Comparison of ENCODE assay signal across 11 mouse cellular contexts in the genomic region with DNA sequence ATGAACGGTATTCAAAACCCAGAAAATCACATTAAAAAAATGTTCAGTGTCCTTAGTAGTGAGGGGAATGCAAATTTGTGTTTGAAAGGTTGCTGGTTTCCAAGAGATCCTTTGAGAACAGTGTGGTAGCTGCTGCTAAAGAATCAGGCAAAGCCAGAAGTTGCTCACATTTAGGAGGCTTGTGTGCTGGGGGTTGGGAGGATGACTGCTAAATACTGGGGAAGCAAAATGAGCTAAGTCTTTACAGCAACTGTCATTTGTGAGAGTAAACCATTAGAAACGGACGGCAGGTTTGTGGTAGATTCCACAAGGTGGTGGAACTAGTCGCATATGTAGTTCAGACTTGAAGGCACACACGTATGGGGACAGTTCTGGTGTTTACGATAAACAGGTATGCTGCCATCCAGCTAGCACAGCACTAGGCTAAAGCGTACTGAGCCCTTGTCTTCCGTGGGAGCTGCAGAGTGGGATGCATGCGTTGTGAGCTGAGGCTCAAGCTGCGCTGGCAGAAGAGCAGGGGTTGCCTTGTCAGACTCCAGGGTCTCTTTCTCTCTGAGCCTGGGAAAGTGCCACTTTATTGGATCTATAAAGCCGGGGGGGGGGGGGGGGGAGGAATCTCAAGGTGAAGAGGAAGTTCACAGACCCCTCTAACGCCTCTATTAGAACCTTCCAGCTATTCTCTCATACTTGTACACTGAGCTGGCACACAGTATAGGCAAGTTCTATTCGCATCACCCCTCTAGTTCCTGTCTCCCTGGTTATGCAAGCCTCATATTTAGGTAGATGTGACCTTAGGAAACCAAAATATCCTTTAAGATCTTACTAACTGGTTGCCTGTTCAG. TPM values are rescaled to one million over a fixed set of nuclear protein-coding genes. Genes with fewer than 3 reads are reported as not detected.
A peak's percentile ranks its signal among the peaks of the same experiment; 100 is the strongest.
DNase-seq lines count a peak whose midpoint lies in the region; ATAC-seq and TF ChIP-seq lines count a peak whose summit lies in the region.
"Had no signal": no experiment of that assay in that cellular context is flagged by ENCODE, and none has a peak within 500 bp of the region (broad histone marks: within the 10 kb centered on the region; RNA-seq: fewer than 3 reads in every experiment).

No protein-coding gene starts in this region.

- peak; percentile 42 for DNase-seq in embryo, embryonic 10.5 days (ENCODE audit: low spot score)
- peak; percentile 75 for DNase-seq in hindbrain, postnatal 0 days (ENCODE audit: low spot score)
- DNase-seq in midbrain, embryonic 14.5 days = peak; percentile 63
- no peak for DNase-seq in thymus, postnatal 25 days
- DNase-seq in kidney, postnatal 4 days = no peak
- DNase-seq in heart, adult 11 months = no peak

- H3K4me3 ChIP-seq in forebrain, embryonic 12.5 days (replicated peaks) = 0 out of 2 replicates have a peak overlapping the region, but pooled peaks have one; percentile 4
- peak overlapping the region; percentile 25 for H3K4me3 ChIP-seq in hindbrain, postnatal 0 days (ENCODE audit: low read length)
- 0 out of 2 replicates have a peak overlapping the region, but pooled peaks have one; percentile 7 for H3K4me3 ChIP-seq in midbrain, embryonic 14.5 days (replicated peaks; ENCODE audit: low read depth, low read length)
- H3K4me3 ChIP-seq: heart, embryonic 13.5 days had no signal

- peak; percentile 68 for ATAC-seq in forebrain, embryonic 12.5 days (ENCODE audit: low FRiP score)
- ATAC-seq in hindbrain, postnatal 0 days = peak; percentile 68
- peak; percentile 57; the same call in 1 of the 2 replicates for ATAC-seq in midbrain, embryonic 14.5 days (ENCODE audit: low FRiP score, low TSS enrichment)
- no peak for ATAC-seq in monocyte, adult 5-6 weeks (replicated peaks; ENCODE audit: insufficient number of reproducible peaks, low FRiP score, low TSS enrichment, poor library complexity, severe bottlenecking)
- ATAC-seq: lung, postnatal 0 days had no signal

- H3K4me1 ChIP-seq in forebrain, embryonic 12.5 days = peaks cover 40% of the 10 kb centered on the region
- H3K4me1 ChIP-seq in hindbrain, postnatal 0 days (ENCODE audit: insufficient read depth, low read length) = peaks cover 4% of the 10 kb centered on the region; the same call in 1 of the 2 replicates
- peaks cover 20% of the 10 kb centered on the region; the same call in 1 of the 2 replicates for H3K4me1 ChIP-seq in midbrain, embryonic 14.5 days (ENCODE audit: control insufficient read depth, insufficient read depth, low read length)

- TF ChIP-seq CTCF in hindbrain, postnatal 0 days (IDR thresholded peaks at IDR 0.05; ENCODE audit: low read depth) = no peak

- no peak overlapping the region for H3K9ac ChIP-seq in forebrain, embryonic 12.5 days
- peak overlapping the region; percentile 48 for H3K9ac ChIP-seq in hindbrain, postnatal 0 days (replicated peaks; ENCODE audit: low read length)
- H3K9ac ChIP-seq in midbrain, embryonic 14.5 days (replicated peaks; ENCODE audit: low read length) = peak overlapping the region; percentile 21
- H3K9ac ChIP-seq: heart, embryonic 13.5 days had no signal

- 14% methylated on average over 13 of the region's 13 CpGs for WGBS in forebrain, embryonic 12.5 days
- 11% methylated on average over 13 of the region's 13 CpGs for WGBS in hindbrain, postnatal 0 days
- WGBS in midbrain, embryonic 14.5 days = 5% methylated on average over 13 of the region's 13 CpGs

- peak overlapping the region; percentile 53 for H3K4me2 ChIP-seq in forebrain, embryonic 12.5 days
- H3K4me2 ChIP-seq in hindbrain, postnatal 0 days (ENCODE audit: low read depth, low read length) = peak overlapping the region; percentile 57
- peak overlapping the region; percentile 53 for H3K4me2 ChIP-seq in midbrain, embryonic 14.5 days (ENCODE audit: low read length)

- H3K9me3 ChIP-seq in forebrain, embryonic 12.5 days = no peaks in the 10 kb centered on the region
- no peaks in the 10 kb centered on the region for H3K9me3 ChIP-seq in hindbrain, postnatal 0 days (ENCODE audit: low read length)
- no peaks in the 10 kb centered on the region for H3K9me3 ChIP-seq in midbrain, embryonic 14.5 days (ENCODE audit: control insufficient read depth, low read length)
- H3K9me3 ChIP-seq: G1E; heart, embryonic 13.5 days had no signal

- no peaks in the 10 kb centered on the region for H3K27me3 ChIP-seq in forebrain, embryonic 12.5 days
- H3K27me3 ChIP-seq in hindbrain, postnatal 0 days (ENCODE audit: insufficient read depth, low read length) = no peaks in the 10 kb centered on the region
- H3K27me3 ChIP-seq in midbrain, embryonic 14.5 days (ENCODE audit: control insufficient read depth, insufficient read depth, low read length) = no peaks in the 10 kb centered on the region
- H3K27me3 ChIP-seq: heart, embryonic 13.5 days had no signal

- H3K27ac ChIP-seq in forebrain, embryonic 12.5 days = peak overlapping the region; percentile 94
- H3K27ac ChIP-seq in hindbrain, postnatal 0 days = peak overlapping the region; percentile 90
- peak overlapping the region; percentile 83 for H3K27ac ChIP-seq in midbrain, embryonic 14.5 days (replicated peaks; ENCODE audit: low read depth, low read length)
- H3K27ac ChIP-seq: heart, embryonic 13.5 days had no signal

- H3K36me3 ChIP-seq in forebrain, embryonic 12.5 days (replicated peaks) = 0 out of 2 replicates have a peak, but pooled peaks cover 1% of the 10 kb centered on the region
- no peaks in the 10 kb centered on the region for H3K36me3 ChIP-seq in hindbrain, postnatal 0 days (ENCODE audit: insufficient read depth, low read length)
- no peaks in the 10 kb centered on the region for H3K36me3 ChIP-seq in midbrain, embryonic 14.5 days (ENCODE audit: control insufficient read depth, insufficient read depth, low read length)
- H3K36me3 ChIP-seq: G1E; heart, embryonic 13.5 days had no signal

RNA-seq across cellular contexts. Expression of gene Fabp7, which starts 1.2 kb away (rescaled TPM):
- polyA plus RNA-seq in forebrain, embryonic 12.5 days (2016; fragmentation: Nextera tagmentation; extraction: Ambion mirVana) = 969 and 1,158 TPM in 2 replicates
- total RNA-seq in hindbrain, postnatal 0 days (2014; rRNA removed) = 708 and 750 TPM in 2 replicates
- 3,353 and 3,880 TPM in 2 replicates for polyA plus RNA-seq in hindbrain, postnatal 0 days (2015; fragmentation: Nextera tagmentation; extraction: Ambion mirVana)
- 1,508 and 1,932 TPM in 2 replicates for polyA plus RNA-seq in midbrain, embryonic 14.5 days (2014; fragmentation: Nextera tagmentation; extraction: Ambion mirVana)
- total RNA-seq in monocyte, adult 5-6 weeks (2017) = 1.4 TPM in 1 of 3 replicates, not detected in the others
- polyA plus RNA-seq: G1E had no signal

RNA-seq across cellular contexts. Expression of gene Smpdl3a, which starts 10.6 kb away (rescaled TPM):
- polyA plus RNA-seq in forebrain, embryonic 12.5 days (2016; fragmentation: Nextera tagmentation; extraction: Ambion mirVana) = 7.5 and 7.7 TPM in 2 replicates
- 31.1 and 40.0 TPM in 2 replicates for total RNA-seq in hindbrain, postnatal 0 days (2014; rRNA removed)
- polyA plus RNA-seq in hindbrain, postnatal 0 days (2015; fragmentation: Nextera tagmentation; extraction: Ambion mirVana) = 45.2 and 46.0 TPM in 2 replicates
- polyA plus RNA-seq in midbrain, embryonic 14.5 days (2014; fragmentation: Nextera tagmentation; extraction: Ambion mirVana) = 16.6 and 18.7 TPM in 2 replicates
- total RNA-seq in monocyte, adult 5-6 weeks (2017) = 248 to 540 TPM (median 441 TPM) in 3 replicates
- total RNA-seq: G1E had no signal
- polyA plus RNA-seq: G1E had no signal

Comparison
In these comparisons a context has a peak if more than half of its experiments do, and no peak if none do; other contexts are left out.
1. DNase-seq: peak in embryo, embryonic 10.5 days (single experiment), hindbrain, postnatal 0 days (single experiment) and midbrain, embryonic 14.5 days (single experiment); none in thymus, postnatal 25 days (single experiment), kidney, postnatal 4 days (0 of 2) and heart, adult 11 months (single experiment).
2. Peak in every context shown above with its lines, with median percentiles within 50 percentile points of each other: H3K27ac ChIP-seq, H3K4me2 ChIP-seq and H3K4me3 ChIP-seq.